Mouse (Mus musculus) brain, embryonic 14.5 days (tissue): ENCODE measurements around the gene Ang5.

Experiments used
- CTCF ChIP-seq: fragments of 200-500 bp; IDR thresholded peaks from 2 replicates; pipeline ENCODE4 v1.5.1; 2012; ENCODE audit warnings: inconsistent platforms, mild to moderate bottlenecking, moderate library complexity, borderline replicate concordance; ENCODE audit not compliant: insufficient read depth, insufficient read length; ENCODE audit errors: extremely low read depth
- POLR2A ChIP-seq: fragments of 200-500 bp; IDR thresholded peaks from 2 replicates; pipeline ENCODE4 v1.6.1; 2012; ENCODE audit warnings: mild to moderate bottlenecking, inconsistent platforms, borderline replicate concordance; ENCODE audit not compliant: poor library complexity, insufficient read depth, insufficient read length, severe bottlenecking; ENCODE audit errors: extremely low read depth

DNA sequence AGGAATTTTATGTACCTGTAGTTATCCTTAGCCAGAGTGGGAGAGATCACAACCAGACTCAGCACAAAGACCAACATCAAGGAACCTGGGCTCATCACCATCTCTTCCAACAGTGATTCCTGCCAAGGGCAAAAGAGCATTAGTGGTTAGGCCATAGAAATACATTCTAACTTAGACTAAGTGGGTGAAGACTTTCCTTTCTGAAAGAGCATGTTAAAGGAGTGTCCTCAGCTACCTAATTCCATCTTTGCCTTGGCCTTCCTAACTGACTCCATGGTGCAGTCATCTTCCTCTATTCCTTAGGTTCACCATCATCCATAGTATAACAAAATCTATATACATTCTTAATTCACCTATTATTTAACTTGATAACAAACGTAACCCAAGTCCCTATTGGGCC is 45.3 kb downstream of the Ang5 start, which contains the start of gene Ang6:
- TF ChIP-seq CTCF (no peak), POLR2A (no peak)
